Mouse (Mus musculus) limb, embryonic 14.5 days (tissue): ENCODE data around the gene Prom1. TPM values are rescaled to one million over a fixed set of nuclear protein-coding genes. Genes with fewer than 3 reads are reported as not detected.
A peak's percentile ranks its signal among the peaks of the same experiment; 100 is the strongest.

Experiments
- ATAC-seq: fragments of 200-750 bp; cut with Nextera tagmentation; 2 replicates; pipeline ENCODE4 v1.8.0; 2017; ENCODE audit warnings: low read depth, moderate number of reproducible peaks, moderate TSS enrichment; ENCODE audit not compliant: low FRiP score
- DNase-seq: peaks from one replicate; pipeline ENCODE4 v3.0.0-alpha.2; 2015; ENCODE audit warnings: low spot score
- H3K27ac ChIP-seq: fragments of 300-500 bp; sonication (generic); replicated peaks from 2 replicates; pipeline ENCODE4 v1.5.1; 2014; ENCODE audit warnings: low read depth, mild to moderate bottlenecking, low read length, moderate library complexity, mixed read lengths
- H3K27me3 ChIP-seq: fragments of 300-500 bp; sonication (generic); 2 replicates; pipeline ENCODE4 v1.6.1; 2014; ENCODE audit warnings: low read length, mixed read lengths; ENCODE audit not compliant: control insufficient read depth, insufficient read depth
- H3K36me3 ChIP-seq: fragments of 300-500 bp; sonication (generic); 2 replicates; pipeline ENCODE4 v1.6.1; 2014; ENCODE audit warnings: mild to moderate bottlenecking, low read length, moderate library complexity, mixed read lengths; ENCODE audit not compliant: control insufficient read depth, insufficient read depth
- H3K4me1 ChIP-seq: fragments of 300-500 bp; sonication (generic); 2 replicates; pipeline ENCODE4 v1.6.1; 2014; ENCODE audit warnings: antibody characterized with exemption, low read length, mixed read lengths; ENCODE audit not compliant: control insufficient read depth, insufficient read depth
- H3K4me2 ChIP-seq: fragments of 300-500 bp; sonication (generic); replicated peaks from 2 replicates; pipeline ENCODE4 v1.6.1; 2014; ENCODE audit warnings: low read depth, mild to moderate bottlenecking, low read length, moderate library complexity; ENCODE audit not compliant: severe bottlenecking
- H3K4me3 ChIP-seq: fragments of 300-500 bp; sonication (generic); replicated peaks from 2 replicates; pipeline ENCODE4 v1.5.1; 2014; ENCODE audit warnings: low read length
- H3K9ac ChIP-seq: fragments of 300-500 bp; sonication (generic); 2 replicates; pipeline ENCODE4 v1.6.1; 2014; ENCODE audit warnings: mild to moderate bottlenecking, low read depth, low read length, moderate library complexity; ENCODE audit not compliant: severe bottlenecking
- H3K9me3 ChIP-seq: fragments of 300-500 bp; sonication (generic); 2 replicates; pipeline ENCODE4 v1.6.1; 2016; ENCODE audit warnings: low read length; ENCODE audit not compliant: control insufficient read depth
- POLR2A ChIP-seq: fragments of 200-500 bp; IDR thresholded peaks from 2 replicates; pipeline ENCODE4 v1.8.0; 2012; ENCODE audit warnings: inconsistent platforms, mild to moderate bottlenecking, moderate library complexity, borderline replicate concordance; ENCODE audit not compliant: insufficient read depth, insufficient read length; ENCODE audit errors: extremely low read depth
- WGBS: fragments of 180-500 bp; shearing (Covaris S2); extraction: QIAGEN DNeasy Blood & Tissue Kit; methylation state at CpG from one replicate; pipeline ENCODE4 v1.1.7; 2014; 5-methylcytosine and 5-hydroxymethylcytosine counted together
- polyA plus RNA-seq, 2 experiments: library from polyadenylated mRNA; depleted of rRNA in 1 of 2; stranded (reverse) in 1 of 2; unstranded in 1 of 2; fragments of >200 nt; fragmentation: Nextera tagmentation in 1 of 2; extraction: Ambion mirVana in 1 of 2; gene quantifications; 2 replicates each; pipeline versions ENCODE4 v1.2.1 to v1.2.3; 2012 to 2014

Gene Prom1
- polyA plus RNA-seq (2012; rRNA removed) (24.9 and 25.7 TPM in 2 replicates), polyA plus RNA-seq (2014; fragmentation: Nextera tagmentation; extraction: Ambion mirVana) (39.8 and 48.0 TPM in 2 replicates)

DNA sequence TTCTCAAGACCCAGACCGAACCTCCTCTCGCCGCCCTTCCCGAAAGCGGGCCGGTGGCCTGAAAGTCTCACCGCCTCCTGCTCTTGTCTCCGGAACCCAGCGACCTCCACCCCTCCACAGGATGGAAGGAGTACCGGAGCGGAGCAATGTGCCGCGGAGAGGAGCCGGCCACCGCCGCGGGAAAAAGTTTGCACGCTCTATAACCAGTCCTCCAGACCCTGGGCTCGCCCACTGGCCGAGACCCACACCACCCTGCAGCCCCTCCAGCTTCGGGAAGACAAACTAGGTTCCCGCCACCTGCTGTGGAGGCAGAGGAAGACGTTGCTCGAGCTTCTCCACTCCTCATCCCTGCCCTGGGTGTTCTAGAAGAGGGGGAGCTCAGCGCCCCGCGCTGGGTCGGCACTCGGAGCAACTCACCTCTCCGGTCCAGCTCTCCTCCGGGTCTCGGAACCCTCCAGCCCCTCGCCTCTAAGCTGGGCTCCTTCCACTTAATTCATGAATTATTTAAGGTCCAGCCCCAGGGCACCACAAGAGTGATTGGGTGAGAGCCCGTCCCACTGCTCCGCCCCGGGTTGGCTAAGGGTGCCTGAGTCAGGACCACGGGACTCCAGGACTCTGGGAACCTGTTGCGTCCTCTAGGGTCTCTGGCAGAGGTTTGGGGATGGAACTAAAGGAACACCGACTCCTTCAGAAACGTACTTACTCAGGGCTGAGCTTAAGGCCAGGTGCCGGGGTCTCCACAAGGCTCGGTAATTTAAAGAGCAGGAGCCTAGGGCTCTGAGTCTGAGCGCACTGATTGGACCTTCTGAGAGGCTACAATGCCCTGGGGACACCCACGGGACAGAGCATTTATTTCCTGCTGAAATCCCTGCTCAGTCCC is at the start of gene Prom1:
TSS of gene Prom1 (minus strand) at position 802 of the 880 bp plus-strand sequence.
- DNase-seq (no peak), ATAC-seq (peak; percentile 55; the same call in 1 of the 2 replicates)
- 0 out of 2 replicates have a peak, but pooled peaks have one; percentile 11 for TF ChIP-seq POLR2A
- Histone ChIP-seq H3K4me2 (peak within 1 kb of the TSS; percentile 88), H3K9me3 (no peaks in the 10 kb centered on the region), H3K27me3 (no peaks in the 10 kb centered on the region), H3K27ac (peak within 1 kb of the TSS; percentile 86), H3K36me3 (no peaks in the 10 kb centered on the region), H3K9ac (peak within 1 kb of the TSS; percentile 84), H3K4me1 (peaks cover 18% of the 10 kb centered on the region), H3K4me3 (peak within 1 kb of the TSS; percentile 55)
- 1% methylated on average over 42 of the region's 44 CpGs for WGBS

DNA sequence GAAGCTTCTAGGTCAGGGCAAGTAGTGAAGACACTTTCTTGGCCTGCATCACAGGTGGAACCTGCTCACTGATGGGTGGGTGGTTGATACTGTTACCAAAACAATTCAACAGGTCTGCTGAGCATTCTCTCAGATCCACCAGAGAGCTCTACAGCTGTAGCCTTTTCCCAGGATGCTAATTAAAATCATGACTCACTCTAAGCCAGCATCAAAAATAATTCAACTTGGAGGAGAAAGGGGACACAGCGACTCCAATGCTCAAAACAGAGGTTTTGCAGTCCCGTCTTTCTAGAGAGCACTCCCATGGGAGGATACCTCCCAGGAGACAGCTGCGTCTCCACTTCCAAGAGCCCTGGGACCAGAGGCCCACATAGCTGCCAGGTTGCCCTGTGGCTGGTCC is 45.9 kb upstream of the Prom1 start:
- Histone ChIP-seq H3K4me1 (0 out of 2 replicates have a peak, but pooled peaks cover 3% of the 10 kb centered on the region), H3K36me3 (no peaks in the 10 kb centered on the region), H3K4me2 (no peak overlapping the region), H3K27ac (no peak overlapping the region), H3K9me3 (0 out of 2 replicates have a peak, but pooled peaks cover 4% of the 10 kb centered on the region), H3K9ac (no peak overlapping the region), H3K27me3 (no peaks in the 10 kb centered on the region), H3K4me3 (no peak overlapping the region)
- TF ChIP-seq POLR2A, result no peak
- ATAC-seq, result no peak
- 71% methylated on average over 3 of the region's 3 CpGs for WGBS
- DNase-seq, result no peak

- H3K9me3 ChIP-seq, result 0 out of 2 replicates have a peak, but pooled peaks cover 4% of the 10 kb centered on the region
- H3K4me2 ChIP-seq, result no peak overlapping the region
- no peak for TF ChIP-seq POLR2A
- DNase-seq (no peak), ATAC-seq (no peak)
- no peak overlapping the region for H3K9ac ChIP-seq
- 0 out of 2 replicates have a peak, but pooled peaks cover under 1% of the 10 kb centered on the region for H3K4me1 ChIP-seq
- no peak overlapping the region for H3K27ac ChIP-seq
- 82% methylated on average over 6 of the region's 6 CpGs for WGBS
- H3K27me3 ChIP-seq, result no peaks in the 10 kb centered on the region
- no peak overlapping the region for H3K4me3 ChIP-seq
- no peaks in the 10 kb centered on the region for H3K36me3 ChIP-seq
Measured at GRCm38 (mm10) chr5:44146437-44147332, 44.9 kb upstream of the Prom1 start.

GRCm38 (mm10) chr5:44143467-44144235 is 41.8 kb upstream of the Prom1 start:
- no peaks in the 10 kb centered on the region for H3K4me1 ChIP-seq

More at GRCm38 (mm10) chr5:44143467-44144235, 41.8 kb upstream of the Prom1 start:
- H3K4me3 ChIP-seq, result no peak overlapping the region
- H3K4me2 ChIP-seq, result no peak overlapping the region
- H3K27ac ChIP-seq, result no peak overlapping the region
- no peak for TF ChIP-seq POLR2A
- H3K36me3 ChIP-seq, result no peaks in the 10 kb centered on the region
- DNase-seq (no peak), ATAC-seq (no peak)
- H3K27me3 ChIP-seq, result no peaks in the 10 kb centered on the region
- no peaks in the 10 kb centered on the region for H3K9me3 ChIP-seq
- WGBS, result 38% methylated on average over 8 of the region's 8 CpGs
- no peak overlapping the region for H3K9ac ChIP-seq
